Mouse (Mus musculus) testis, adult 2 months (tissue): ENCODE measurements around the gene Rras2. TPM values are rescaled to one million over a fixed set of nuclear protein-coding genes. Genes with fewer than 3 reads are reported as not detected.

Source experiments
- H3K27ac ChIP-seq: fragments of 200-500 bp; 2 replicates; pipeline ENCODE4 v1.5.1; 2012; ENCODE audit warnings: low read depth, low read length; ENCODE audit not compliant: control insufficient read depth, insufficient read depth
- H3K27me3 ChIP-seq: fragments of 200-500 bp; 2 replicates; pipeline ENCODE4 v1.6.1; 2012; ENCODE audit warnings: mild to moderate bottlenecking, low read length, moderate library complexity; ENCODE audit not compliant: control insufficient read depth, insufficient read depth
- H3K36me3 ChIP-seq: fragments of 200-500 bp; 2 replicates; pipeline ENCODE4 v1.6.1; 2012; ENCODE audit warnings: mild to moderate bottlenecking, low read length; ENCODE audit not compliant: control insufficient read depth, insufficient read depth
- H3K4me1 ChIP-seq: fragments of 200-500 bp; 2 replicates; pipeline ENCODE4 v1.6.1; 2012; ENCODE audit warnings: low read length; ENCODE audit not compliant: control insufficient read depth, insufficient read depth
- H3K4me3 ChIP-seq: fragments of 200-500 bp; 2 replicates; pipeline ENCODE4 v1.5.1; 2012; ENCODE audit warnings: low read depth, mild to moderate bottlenecking, low read length, moderate library complexity, mixed read lengths; ENCODE audit not compliant: control insufficient read depth
- CTCF ChIP-seq: fragments of 200-500 bp; IDR thresholded peaks from 2 replicates; pipeline ENCODE4 v1.5.1; 2012; ENCODE audit warnings: low read depth, mild to moderate bottlenecking, inconsistent platforms, low read length, moderate library complexity; ENCODE audit not compliant: control insufficient read depth, insufficient read depth, insufficient replicate concordance
- POLR2A ChIP-seq: fragments of 200-500 bp; IDR thresholded peaks from 2 replicates; pipeline ENCODE4 v1.6.1; 2012; ENCODE audit warnings: low read depth, mild to moderate bottlenecking, inconsistent platforms, low read length, moderate library complexity; ENCODE audit not compliant: control insufficient read depth
- polyA plus RNA-seq: library from polyadenylated mRNA; depleted of rRNA; stranded (reverse); fragments of >200 nt; gene quantifications from 2 replicates; pipeline ENCODE4 v1.2.3, GENCODE M21; 2012

Gene Rras2
- polyA plus RNA-seq, 1 experiment: 5.4 TPM

DNA sequence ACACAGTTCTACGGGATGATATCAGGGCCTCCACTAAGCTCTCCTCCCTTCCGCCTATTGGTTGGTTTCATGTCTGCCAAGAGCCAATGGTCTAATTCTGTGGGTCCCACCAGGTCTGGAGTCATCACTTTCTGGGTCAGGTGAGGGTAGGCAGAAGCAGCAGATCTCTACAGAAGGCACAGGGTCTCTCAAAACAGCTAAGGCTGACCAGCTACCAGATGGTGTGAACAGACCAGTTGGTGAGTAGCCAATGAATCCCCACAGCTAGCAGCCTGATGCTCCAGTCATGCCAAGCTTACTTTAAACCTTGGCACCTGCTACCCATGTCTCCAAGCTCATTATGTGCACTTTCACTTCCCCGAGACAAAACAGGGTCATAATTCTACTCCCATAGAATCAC is 90.2 kb downstream of the Rras2 start:
- H3K27ac ChIP-seq: no peak overlapping the region
- no peaks in the 10 kb centered on the region for H3K27me3 ChIP-seq
- no peaks in the 10 kb centered on the region for H3K36me3 ChIP-seq
- no peaks in the 10 kb centered on the region; the same call in 1 of the 2 replicates for H3K4me1 ChIP-seq
- H3K4me3 ChIP-seq: no peak overlapping the region
- TF ChIP-seq POLR2A: no peak
- TF ChIP-seq CTCF: no peak

DNA sequence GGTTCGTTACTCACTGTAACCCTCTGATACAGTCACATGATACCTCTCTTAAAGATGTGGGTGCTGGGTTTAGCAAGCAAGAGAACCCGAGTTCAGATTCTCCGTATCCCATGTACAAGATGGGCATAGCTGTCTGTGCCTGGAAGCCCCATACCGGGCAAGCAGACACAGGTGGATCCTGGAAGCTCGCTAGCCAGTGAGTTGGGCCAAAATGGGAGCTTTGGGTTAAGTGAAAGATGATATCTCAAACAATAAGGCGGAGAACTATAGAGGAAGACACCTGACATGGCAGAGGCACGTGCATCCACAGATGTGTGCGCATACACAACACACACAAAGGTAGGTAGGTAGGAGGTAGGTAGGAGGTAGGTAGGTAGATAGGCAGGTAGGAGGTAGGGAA is 90.7 kb downstream of the Rras2 start:
- Histone ChIP-seq H3K4me3 (no peak overlapping the region), H3K27me3 (no peaks in the 10 kb centered on the region), H3K4me1 (no peaks in the 10 kb centered on the region; the same call in 1 of the 2 replicates), H3K36me3 (no peaks in the 10 kb centered on the region), H3K27ac (no peak overlapping the region)
- TF ChIP-seq POLR2A: no peak
- TF ChIP-seq CTCF: no peak

DNA sequence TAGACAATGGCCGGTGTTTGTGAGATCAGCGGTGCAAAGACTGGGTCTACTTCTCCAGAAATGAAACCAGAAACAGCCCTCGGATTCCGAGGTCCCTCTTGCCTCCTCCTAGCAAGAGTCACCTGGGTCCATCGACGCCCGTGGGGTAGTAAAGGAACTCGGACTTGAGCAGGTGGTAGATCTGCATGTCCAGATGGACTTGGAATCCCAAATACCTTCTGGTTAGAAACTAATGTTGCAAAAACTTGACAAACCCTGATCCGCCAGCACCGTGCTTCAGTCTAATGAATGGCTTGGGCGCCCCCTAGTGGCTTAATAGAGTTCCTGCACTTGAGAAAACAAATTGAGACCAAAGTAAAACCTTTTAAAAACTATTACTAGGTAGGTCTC is 96.9 kb downstream of the Rras2 start:
- Histone ChIP-seq H3K4me3 (peak overlapping the region; percentile 79), H3K27ac (peak overlapping the region; percentile 57; the same call in 1 of the 2 replicates), H3K27me3 (no peaks in the 10 kb centered on the region), H3K36me3 (no peaks in the 10 kb centered on the region), H3K4me1 (no peaks in the 10 kb centered on the region; the same call in none of the 2 replicates)
- TF ChIP-seq CTCF (peak; percentile 70; the same call in 1 of the 2 replicates), POLR2A (no peak)

DNA sequence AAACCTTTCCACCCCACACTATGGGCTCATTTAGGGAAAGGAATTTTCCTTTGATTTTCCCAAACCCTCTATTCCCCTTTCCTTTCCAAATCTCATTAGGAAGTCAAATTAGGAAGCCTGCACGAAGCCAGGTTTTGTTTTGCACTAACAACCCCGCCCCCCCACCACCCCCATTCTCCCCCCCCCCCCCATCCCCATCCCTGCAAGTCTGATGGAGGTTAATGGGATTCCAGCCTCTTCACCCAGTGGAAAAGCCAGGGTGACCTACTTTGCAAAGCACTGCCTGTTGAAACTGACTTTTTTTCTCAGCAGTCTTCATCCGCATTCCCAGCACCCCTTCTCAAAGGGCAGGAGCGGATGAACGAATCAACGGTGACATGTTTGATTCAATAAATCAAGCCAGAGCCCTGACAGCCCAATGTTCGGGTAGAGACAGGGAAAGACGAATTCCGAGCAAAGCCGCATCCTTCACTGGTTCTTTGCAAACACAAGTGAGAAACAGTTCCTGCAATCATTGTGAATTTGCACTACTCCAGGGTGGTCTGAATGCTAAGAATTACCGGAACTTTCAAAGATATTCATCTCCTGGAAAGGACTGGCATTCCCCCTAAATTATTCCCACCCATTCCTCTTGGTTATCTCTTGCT is 97.4 kb downstream of the Rras2 start:
- no peaks in the 10 kb centered on the region; the same call in none of the 2 replicates for H3K4me1 ChIP-seq
- H3K4me3 ChIP-seq: no peak overlapping the region; the same call in 1 of the 2 replicates
- H3K36me3 ChIP-seq: no peaks in the 10 kb centered on the region
- H3K27ac ChIP-seq: peak overlapping the region; percentile 57; the same call in 1 of the 2 replicates
- H3K27me3 ChIP-seq: no peaks in the 10 kb centered on the region
- TF ChIP-seq CTCF (no peak), POLR2A (no peak)

DNA sequence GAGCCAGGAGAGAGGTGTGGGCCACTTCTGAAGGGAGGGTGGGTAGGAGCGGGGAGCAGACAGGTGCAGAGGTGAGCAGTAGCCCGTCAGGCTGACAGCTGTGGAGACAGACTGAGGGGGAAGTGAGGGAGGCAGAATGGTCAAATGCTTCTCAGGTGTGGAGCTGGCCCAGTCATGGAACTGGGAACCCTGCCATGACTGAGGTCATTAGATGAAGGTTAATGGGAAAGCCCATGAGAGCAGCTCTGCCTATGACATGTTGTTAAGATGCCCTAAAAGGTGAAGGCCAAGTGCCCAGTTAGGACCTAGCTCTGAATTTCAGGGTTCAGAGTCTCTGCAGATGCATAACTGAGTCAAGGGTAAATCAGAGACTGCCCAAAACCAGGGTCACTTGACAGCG is 98.7 kb downstream of the Rras2 start:
- Histone ChIP-seq H3K27me3 (no peaks in the 10 kb centered on the region), H3K36me3 (no peaks in the 10 kb centered on the region), H3K4me1 (no peaks in the 10 kb centered on the region; the same call in none of the 2 replicates), H3K27ac (no peak overlapping the region), H3K4me3 (no peak overlapping the region)
- no peak for TF ChIP-seq CTCF
- TF ChIP-seq POLR2A: no peak

DNA sequence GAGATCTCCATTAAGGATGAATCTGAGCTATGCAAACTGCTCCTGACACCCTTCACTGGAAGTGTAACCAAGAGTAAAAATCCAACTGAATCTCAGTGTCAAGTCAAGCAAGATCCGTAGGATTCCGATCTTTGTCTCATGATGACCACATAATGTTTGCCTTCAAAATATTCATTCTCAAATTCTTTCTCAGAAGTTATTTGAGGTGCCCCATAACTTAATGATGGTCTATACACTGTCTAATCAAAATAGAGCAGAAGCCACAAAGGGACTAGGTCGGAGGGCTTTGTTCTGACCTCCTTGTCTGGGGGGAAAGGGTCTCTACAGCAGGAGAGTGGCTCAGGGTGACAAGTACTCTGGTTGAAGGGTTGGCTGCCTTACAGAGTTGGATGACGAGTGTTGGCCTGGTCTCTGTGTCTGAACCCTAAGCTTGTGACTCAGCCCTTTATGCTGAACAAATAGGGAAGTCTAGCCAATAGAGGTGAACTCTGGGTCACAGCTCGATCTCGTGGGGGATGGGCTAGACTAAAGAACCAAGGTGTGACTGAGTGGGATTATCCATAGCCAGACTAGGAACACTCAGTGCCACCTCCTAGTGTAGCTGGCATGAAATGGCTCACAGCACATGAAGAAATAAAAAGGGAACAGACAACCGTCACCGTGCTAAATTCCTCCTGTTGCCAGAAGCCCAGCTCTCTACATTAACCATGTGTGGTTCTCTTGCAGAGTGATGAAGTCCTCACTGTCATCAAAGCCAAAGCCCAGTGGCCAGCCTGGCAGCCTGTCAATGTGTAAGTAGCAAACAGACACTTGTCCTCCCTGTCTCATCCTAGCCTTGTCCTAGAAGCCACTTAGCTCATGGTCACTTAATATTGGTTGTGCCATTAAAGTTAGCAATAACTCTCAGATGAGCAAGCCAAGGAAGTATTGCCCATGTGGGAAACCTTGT is 101.3 kb downstream of the Rras2 start:
- Histone ChIP-seq H3K4me1 (no peaks in the 10 kb centered on the region; the same call in none of the 2 replicates), H3K4me3 (no peak overlapping the region), H3K27me3 (no peaks in the 10 kb centered on the region), H3K36me3 (no peaks in the 10 kb centered on the region), H3K27ac (no peak overlapping the region)
- TF ChIP-seq CTCF (no peak), POLR2A (no peak)

DNA sequence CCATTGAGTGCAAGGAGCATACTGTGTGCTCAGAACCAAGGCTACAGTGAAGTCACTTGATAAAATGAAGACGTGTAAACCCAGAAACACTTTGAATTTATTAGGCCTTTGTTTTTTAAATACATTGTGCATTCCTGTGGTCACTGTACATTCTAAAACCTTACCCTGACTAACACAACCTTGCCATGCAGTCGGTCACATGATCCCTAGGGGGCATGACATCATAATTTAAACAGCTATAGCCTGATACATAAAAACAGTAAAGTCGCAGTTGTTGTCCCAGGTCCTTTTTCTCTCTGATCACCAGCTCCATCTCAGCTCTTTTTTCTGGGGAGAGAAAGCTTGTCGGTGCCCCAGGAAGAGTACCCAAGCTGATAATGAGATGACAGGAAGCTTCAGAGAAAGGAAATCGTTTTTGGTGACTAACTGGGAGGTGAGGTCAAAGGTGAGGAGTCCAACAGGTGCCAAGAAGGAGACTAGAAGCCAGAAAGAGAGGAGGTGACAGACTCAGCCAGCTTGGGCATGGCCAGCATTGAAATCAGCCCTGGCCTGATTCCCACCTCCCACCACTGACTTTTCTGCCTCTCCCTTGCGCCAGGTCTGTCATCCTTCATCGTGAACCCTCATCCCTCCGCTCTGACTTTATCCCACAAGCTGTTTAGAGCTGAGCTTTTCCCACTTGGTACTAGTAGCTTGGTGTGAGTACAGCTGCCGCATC is 105.7 kb downstream of the Rras2 start:
- Histone ChIP-seq H3K4me1 (no peaks in the 10 kb centered on the region), H3K27ac (no peak overlapping the region), H3K36me3 (no peaks in the 10 kb centered on the region), H3K27me3 (no peaks in the 10 kb centered on the region), H3K4me3 (no peak overlapping the region)
- TF ChIP-seq CTCF (no peak), POLR2A (no peak)
